Mouse (Mus musculus) E14TG2a.4 (cell line): ENCODE results near the gene Ptgir.

Experiments
- H3K27me3 ChIP-seq: 2 replicates; pipeline ENCODE4 v1.6.1; 2014; ENCODE audit warnings: low read length, control low read depth; ENCODE audit not compliant: insufficient read depth
- H3K36me3 ChIP-seq: 2 replicates; pipeline ENCODE4 v1.6.1; 2014; ENCODE audit warnings: low read length, control low read depth; ENCODE audit not compliant: insufficient read depth
- H3K4me1 ChIP-seq: replicated peaks from 2 replicates; pipeline ENCODE4 v1.6.1; 2014; ENCODE audit warnings: low read depth, low read length, control low read depth
- H3K4me3 ChIP-seq: replicated peaks from 2 replicates; pipeline ENCODE4 v1.5.1; 2014; ENCODE audit warnings: mild to moderate bottlenecking, low read length
- H3K9me3 ChIP-seq: 2 replicates; pipeline ENCODE4 v1.6.1; 2014; ENCODE audit warnings: low read length, control low read depth
- CTCF ChIP-seq: conservative IDR thresholded peaks from 2 replicates; pipeline ENCODE4 v1.5.1; 2014; ENCODE audit warnings: low read length
- NANOG ChIP-seq: IDR thresholded peaks from 2 replicates; pipeline ENCODE4 v1.6.1; 2014; ENCODE audit warnings: borderline replicate concordance, low read length, mixed read lengths
- POU5F1 ChIP-seq: IDR thresholded peaks from 2 replicates; pipeline ENCODE4 v1.6.1; 2014; ENCODE audit warnings: low read length, borderline replicate concordance

Ptgir gene

DNA sequence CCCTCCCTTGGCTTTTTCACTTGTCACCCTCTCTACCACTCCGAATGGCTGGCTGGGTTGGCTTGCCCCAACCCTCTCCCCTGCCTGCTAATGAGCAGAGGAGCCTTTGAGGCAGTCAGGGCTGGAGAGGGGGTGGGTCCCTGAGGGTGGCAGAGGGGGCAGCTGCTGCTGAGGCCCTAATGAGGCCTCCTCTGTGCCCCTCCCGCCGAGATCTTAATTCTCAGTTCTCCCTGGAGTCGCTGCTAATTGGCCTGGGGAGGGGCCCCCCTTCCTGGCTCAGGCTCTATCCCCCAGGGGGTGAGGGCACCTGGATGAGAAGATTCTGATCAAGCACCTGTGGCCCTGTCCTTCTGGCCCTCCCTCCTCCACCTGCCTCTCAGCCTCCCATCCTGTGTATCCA, 12.0 kb upstream of the Ptgir start:
- Histone ChIP-seq H3K4me1 (peaks cover 52% of the 10 kb centered on the region), H3K36me3 (no peaks in the 10 kb centered on the region), H3K27me3 (peaks cover 32% of the 10 kb centered on the region), H3K9me3 (no peaks in the 10 kb centered on the region), H3K4me3 (peak overlapping the region; percentile 61)
- no peak for TF ChIP-seq NANOG
- no peak for TF ChIP-seq POU5F1
- no peak for TF ChIP-seq CTCF

DNA sequence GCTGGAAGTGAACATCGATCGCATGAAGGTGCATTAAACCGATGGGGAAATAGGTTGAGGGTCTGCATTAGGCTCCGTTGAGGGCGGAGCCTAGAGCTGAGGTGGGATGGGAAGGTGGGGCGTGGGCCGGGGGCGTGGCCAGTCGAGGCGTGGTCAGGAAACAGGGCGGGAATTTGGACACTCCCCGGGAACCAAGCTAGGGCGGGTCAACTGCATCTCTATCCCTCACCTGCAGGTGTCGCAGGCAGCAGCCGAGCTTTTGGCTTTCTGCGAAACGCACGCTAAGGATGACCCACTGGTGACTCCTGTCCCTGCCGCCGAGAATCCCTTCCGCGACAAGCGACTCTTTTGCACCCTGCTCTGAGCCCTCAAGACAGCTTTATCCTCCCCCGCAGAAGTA, 11.3 kb upstream of the Ptgir start:
- peaks cover 53% of the 10 kb centered on the region for H3K4me1 ChIP-seq
- no peak for TF ChIP-seq POU5F1
- TF ChIP-seq CTCF, result peak; percentile 60
- H3K9me3 ChIP-seq, result no peaks in the 10 kb centered on the region
- H3K4me3 ChIP-seq, result peak overlapping the region; percentile 61
- H3K36me3 ChIP-seq, result no peaks in the 10 kb centered on the region
- peaks cover 32% of the 10 kb centered on the region for H3K27me3 ChIP-seq

DNA sequence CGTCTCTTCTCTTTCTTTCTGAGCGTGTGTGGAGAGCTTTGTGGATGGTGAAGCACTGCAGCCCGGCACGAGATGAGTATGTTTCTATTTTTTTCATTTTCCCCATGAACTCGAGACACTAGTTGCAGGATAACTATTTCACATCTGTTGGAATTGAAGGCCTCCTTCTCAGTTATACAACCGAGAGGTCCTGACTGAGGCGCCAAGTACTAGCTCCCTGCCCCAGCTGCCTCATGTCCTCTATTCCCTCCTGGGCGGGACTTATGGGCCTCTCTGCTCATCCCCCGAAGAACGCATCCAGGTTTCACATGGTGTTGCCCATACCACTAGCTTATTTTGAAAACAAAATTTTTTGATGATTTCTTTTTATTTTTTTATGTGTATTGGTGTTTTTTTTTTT, 10.8 kb upstream of the Ptgir start:
- Histone ChIP-seq H3K4me3 (peak overlapping the region; percentile 39; the same call in 1 of the 2 replicates), H3K4me1 (peaks cover 53% of the 10 kb centered on the region), H3K9me3 (no peaks in the 10 kb centered on the region), H3K27me3 (peaks cover 32% of the 10 kb centered on the region), H3K36me3 (no peaks in the 10 kb centered on the region)
- TF ChIP-seq POU5F1, result no peak
- TF ChIP-seq NANOG, result no peak
- no peak for TF ChIP-seq CTCF

DNA sequence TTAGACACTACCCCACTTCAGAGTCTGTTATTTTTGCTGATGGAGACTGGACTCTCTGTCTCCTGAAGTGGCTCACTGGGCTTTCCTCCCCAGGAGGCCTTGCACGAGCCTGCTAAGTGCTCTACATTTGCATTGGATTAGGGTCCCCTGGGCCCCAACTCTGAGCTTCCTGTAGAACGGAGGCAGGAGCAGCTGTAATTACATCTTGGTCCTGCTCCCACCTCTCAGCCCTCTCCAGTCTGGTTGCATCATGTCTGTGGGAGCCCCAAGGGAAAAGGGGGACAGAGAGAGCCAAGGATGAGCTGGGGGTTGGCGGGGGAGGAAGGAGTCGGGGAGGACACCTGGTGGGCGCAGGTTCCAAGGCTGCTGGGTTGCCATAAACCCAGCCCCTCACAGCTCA, 5.8 kb upstream of the Ptgir start:
- TF ChIP-seq NANOG, result no peak
- TF ChIP-seq CTCF, result no peak
- no peak for TF ChIP-seq POU5F1
- no peaks in the 10 kb centered on the region for H3K9me3 ChIP-seq
- peaks cover 11% of the 10 kb centered on the region; the same call in 1 of the 2 replicates for H3K27me3 ChIP-seq
- H3K4me1 ChIP-seq, result peaks cover 50% of the 10 kb centered on the region
- H3K36me3 ChIP-seq, result no peaks in the 10 kb centered on the region
- no peak overlapping the region for H3K4me3 ChIP-seq

GRCm38 (mm10) chr7:16903439-16903955, 2.8 kb upstream of the Ptgir start:
- TF ChIP-seq POU5F1, result no peak
- Histone ChIP-seq H3K4me3 (no peak overlapping the region), H3K27me3 (peaks cover 30% of the 10 kb centered on the region), H3K4me1 (peaks cover 76% of the 10 kb centered on the region), H3K36me3 (no peaks in the 10 kb centered on the region), H3K9me3 (no peaks in the 10 kb centered on the region)

DNA sequence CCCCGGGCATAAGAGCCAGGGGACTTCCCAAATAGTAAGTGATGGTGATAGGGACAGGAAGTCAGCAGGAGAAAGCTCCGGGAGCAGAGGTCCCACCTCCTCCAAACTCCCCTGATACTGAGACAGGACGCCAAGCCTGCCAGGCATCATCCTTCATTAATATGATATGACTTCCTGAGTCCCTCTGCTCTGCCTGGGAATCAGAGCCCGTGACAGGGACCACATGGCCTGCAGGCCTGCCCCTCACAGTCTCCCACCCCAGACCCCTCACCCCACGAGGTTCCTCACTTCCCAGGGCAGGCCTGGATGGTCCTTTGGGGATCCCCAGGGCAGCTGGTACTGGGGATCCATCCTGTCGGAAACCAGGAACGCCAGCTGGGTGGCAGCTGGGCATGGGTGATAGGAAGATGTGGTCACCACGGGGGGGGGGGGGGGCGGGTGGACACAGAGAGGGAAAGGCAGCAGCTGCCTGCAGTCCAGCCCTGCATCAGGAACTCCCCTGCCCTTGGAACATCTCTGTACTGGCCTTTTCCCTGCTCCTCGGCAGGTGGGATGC, 2.1 kb upstream of the Ptgir start:
- Histone ChIP-seq H3K27me3 (peaks cover 37% of the 10 kb centered on the region), H3K9me3 (no peaks in the 10 kb centered on the region), H3K4me1 (peaks cover 80% of the 10 kb centered on the region), H3K4me3 (no peak overlapping the region), H3K36me3 (no peaks in the 10 kb centered on the region)
- no peak for TF ChIP-seq CTCF
- no peak for TF ChIP-seq POU5F1
- no peak for TF ChIP-seq NANOG

DNA sequence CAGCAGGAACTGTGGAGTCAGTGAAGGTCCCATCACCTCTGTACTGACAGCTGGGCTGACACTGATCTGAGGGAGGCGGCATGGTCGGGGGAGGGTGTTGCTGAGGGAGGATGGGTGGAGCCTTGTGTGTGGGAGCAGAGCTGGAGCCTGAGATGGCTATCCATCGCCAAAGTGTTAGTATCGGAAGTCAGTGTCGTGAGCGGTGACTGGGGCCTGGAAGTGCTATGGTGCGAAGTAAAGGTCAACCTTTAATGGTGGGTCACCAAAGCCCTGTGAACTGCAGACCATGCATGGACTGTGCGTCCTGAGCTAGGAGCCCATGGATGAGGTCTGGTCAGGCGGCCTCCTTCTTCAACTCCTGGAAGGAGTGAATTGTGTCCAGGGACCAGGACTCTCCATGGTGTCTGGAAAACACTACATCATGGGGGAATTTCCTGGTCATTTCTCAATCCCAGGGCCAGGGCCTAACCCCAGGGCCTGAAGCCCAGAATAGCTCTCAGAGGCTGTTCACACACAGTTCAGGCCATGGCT, 734 bp upstream of the Ptgir start:
- H3K4me1 ChIP-seq, result peaks cover 76% of the 10 kb centered on the region
- H3K9me3 ChIP-seq, result no peaks in the 10 kb centered on the region
- H3K4me3 ChIP-seq, result no peak overlapping the region
- no peaks in the 10 kb centered on the region for H3K36me3 ChIP-seq
- TF ChIP-seq CTCF, result no peak
- no peak for TF ChIP-seq POU5F1
- TF ChIP-seq NANOG, result no peak
- peaks cover 47% of the 10 kb centered on the region for H3K27me3 ChIP-seq

GRCm38 (mm10) chr7:16906889-16907559, 734 bp downstream of the Ptgir start:
- no peaks in the 10 kb centered on the region for H3K36me3 ChIP-seq
- peaks cover 47% of the 10 kb centered on the region for H3K27me3 ChIP-seq
- peak overlapping the region; percentile 67 for H3K4me3 ChIP-seq
- TF ChIP-seq POU5F1 (no peak), CTCF (no peak), NANOG (no peak)
- H3K9me3 ChIP-seq, result no peaks in the 10 kb centered on the region
- H3K4me1 ChIP-seq, result peaks cover 62% of the 10 kb centered on the region

DNA sequence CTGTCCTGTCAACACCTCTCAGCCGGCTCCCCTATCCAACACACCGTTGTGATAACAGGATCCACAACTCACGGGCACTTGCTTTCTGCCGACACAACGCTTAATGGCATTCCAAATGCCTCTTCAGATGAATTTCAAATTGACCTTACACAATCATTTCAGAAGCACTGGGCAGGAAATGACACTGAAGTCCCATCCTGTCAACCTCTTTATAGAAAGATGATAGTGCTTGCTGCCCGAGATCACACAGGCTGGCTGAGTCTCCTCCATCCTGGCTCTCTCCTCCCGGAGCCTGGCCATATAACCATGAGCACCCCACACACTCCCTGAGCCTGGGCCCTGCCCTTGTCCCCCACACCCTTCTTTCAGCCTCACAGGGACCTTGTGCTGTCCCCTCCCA, 1.6 kb downstream of the Ptgir start:
- no peaks in the 10 kb centered on the region for H3K36me3 ChIP-seq
- H3K27me3 ChIP-seq, result peaks cover 47% of the 10 kb centered on the region
- H3K4me3 ChIP-seq, result no peak overlapping the region
- TF ChIP-seq CTCF (no peak), NANOG (no peak), POU5F1 (no peak)
- no peaks in the 10 kb centered on the region for H3K9me3 ChIP-seq
- peaks cover 57% of the 10 kb centered on the region for H3K4me1 ChIP-seq
